Mouse (Mus musculus) liver, embryonic 14.5 days (tissue): Measurements from ENCODE around the gene Dusp11. TPM values are rescaled to one million over a fixed set of nuclear protein-coding genes. Genes with fewer than 3 reads are reported as not detected.
"Not testable (repeated sequence)": the region's sequence is repeated elsewhere in the genome, so short reads cannot be mapped to it uniquely, and the experiment has no call there.

Experiments
- ATAC-seq: fragments of 200-750 bp; cut with Nextera tagmentation; 2 replicates; pipeline ENCODE4 v1.8.0; 2017; ENCODE audit warnings: moderate number of reproducible peaks, mild to moderate bottlenecking, moderate library complexity; ENCODE audit not compliant: insufficient read depth
- DNase-seq, 3 experiments: peaks; one replicate each; pipeline ENCODE4 v3.0.0-alpha.2; 2012 to 2013; ENCODE audit warnings: low read depth in 3 of 3, low spot score in 3 of 3
- H3K27ac ChIP-seq: fragments of 300-500 bp; sonication (generic); 2 replicates; pipeline ENCODE4 v1.5.1; 2014; ENCODE audit warnings: moderate library complexity, mild to moderate bottlenecking, control low read depth, inconsistent platforms
- H3K27me3 ChIP-seq: fragments of 300-500 bp; sonication (generic); 2 replicates; pipeline ENCODE4 v1.6.1; 2014; ENCODE audit warnings: mild to moderate bottlenecking, low read length, moderate library complexity; ENCODE audit not compliant: control insufficient read depth, insufficient read depth
- H3K36me3 ChIP-seq: fragments of 300-500 bp; sonication (generic); replicated peaks from 2 replicates; pipeline ENCODE4 v1.6.1; 2014; ENCODE audit warnings: low read depth; ENCODE audit not compliant: control insufficient read depth, insufficient read depth
- H3K4me1 ChIP-seq, 2 experiments: fragments of 200-500 bp in 1 of 2; fragments of 300-500 bp in 1 of 2; sonication (generic) in 1 of 2; replicated peaks; 2 replicates each; pipeline ENCODE4 v1.6.1; 2012 to 2014; ENCODE audit warnings: antibody characterized with exemption in 1 of 2, inconsistent platforms in 1 of 2, low read length in 1 of 2; ENCODE audit not compliant: control insufficient read depth in 2 of 2, insufficient read depth in 2 of 2
- H3K4me2 ChIP-seq: fragments of 300-500 bp; sonication (generic); 2 replicates; pipeline ENCODE4 v1.6.1; 2014; ENCODE audit warnings: low read depth, mild to moderate bottlenecking, control low read depth, moderate library complexity
- H3K4me3 ChIP-seq, 2 experiments: fragments of 200-500 bp in 1 of 2; fragments of 300-500 bp in 1 of 2; sonication (generic) in 1 of 2; 2 replicates each; pipeline ENCODE4 v1.5.1; 2012 to 2014; ENCODE audit warnings: low read depth in 2 of 2, low read length in 2 of 2, mild to moderate bottlenecking in 2 of 2, control low read depth in 1 of 2, inconsistent platforms in 1 of 2, moderate library complexity in 1 of 2; ENCODE audit not compliant: insufficient read depth in 1 of 2
- H3K9ac ChIP-seq: fragments of 300-500 bp; sonication (generic); replicated peaks from 2 replicates; pipeline ENCODE4 v1.6.1; 2014; ENCODE audit warnings: mild to moderate bottlenecking, control low read depth, moderate library complexity
- H3K9me3 ChIP-seq: fragments of 300-500 bp; sonication (generic); 2 replicates; pipeline ENCODE4 v1.6.1; 2016; ENCODE audit warnings: low read length, mixed read lengths; ENCODE audit not compliant: control insufficient read depth
- CTCF ChIP-seq: IDR thresholded peaks from 2 replicates; pipeline ENCODE4 v1.5.1; 2016; ENCODE audit warnings: antibody characterized with exemption, low read depth, control low read depth
- EP300 ChIP-seq: IDR thresholded peaks from 2 replicates; pipeline ENCODE4 v1.6.1; 2016; ENCODE audit warnings: antibody characterized with exemption, low read depth
- WGBS: fragments of 180-500 bp; shearing (Covaris S2); extraction: QIAGEN DNeasy Blood & Tissue Kit; methylation state at CpG from one replicate; pipeline ENCODE4 v1.1.7; 2014; ENCODE audit not compliant: insufficient replicate concordance; 5-methylcytosine and 5-hydroxymethylcytosine counted together
- polyA plus RNA-seq, 2 experiments: library from polyadenylated mRNA; depleted of rRNA in 1 of 2; stranded (reverse) in 1 of 2; unstranded in 1 of 2; fragments of >200 nt; fragmentation: Nextera tagmentation in 1 of 2; extraction: Ambion mirVana in 1 of 2; gene quantifications; 2 replicates each; pipeline versions ENCODE4 v1.2.1 to v1.2.3; 2012 to 2014

Gene Dusp11
- polyA plus RNA-seq, 2 experiments, result 20.3 to 30.4 TPM

GRCm38 (mm10) chr6:85957581-85957980, 3.9 kb downstream of the Dusp11 start:
- DNase-seq, result no peak

GRCm38 (mm10) chr6:85948549-85948948, 12.9 kb downstream of the Dusp11 start:
- H3K4me2 ChIP-seq, result no peak overlapping the region
- no peaks in the 10 kb centered on the region for H3K9me3 ChIP-seq
- no peak for DNase-seq
- no peak overlapping the region for H3K27ac ChIP-seq
- H3K36me3 ChIP-seq, result peaks cover 80% of the 10 kb centered on the region
- H3K27me3 ChIP-seq, result no peaks in the 10 kb centered on the region
- no peak overlapping the region for H3K9ac ChIP-seq
- 83% methylated on average over 6 of the region's 6 CpGs for WGBS
- no peak overlapping the region for H3K4me3 ChIP-seq
- ATAC-seq, result no peak
- no peaks in the 10 kb centered on the region for H3K4me1 ChIP-seq
- TF ChIP-seq EP300 (no peak), CTCF (no peak)

More at GRCm38 (mm10) chr6:85957581-85957980, 3.9 kb downstream of the Dusp11 start:
- TF ChIP-seq EP300, result no peak
- no peak for TF ChIP-seq CTCF
- H3K4me1 ChIP-seq, result peaks cover 4 to 6% of the 10 kb centered on the region in 2 experiments; a peak in 3 of 4 replicates
- WGBS, result 73% methylated on average over 3 of the region's 3 CpGs
- H3K4me3 ChIP-seq, result no peak overlapping the region
- no peak overlapping the region for H3K9ac ChIP-seq
- no peak for ATAC-seq
- no peak overlapping the region for H3K4me2 ChIP-seq
- no peak overlapping the region for H3K27ac ChIP-seq
- no peaks in the 10 kb centered on the region for H3K9me3 ChIP-seq
- peaks cover 53% of the 10 kb centered on the region for H3K36me3 ChIP-seq
- H3K27me3 ChIP-seq, result no peaks in the 10 kb centered on the region

DNA sequence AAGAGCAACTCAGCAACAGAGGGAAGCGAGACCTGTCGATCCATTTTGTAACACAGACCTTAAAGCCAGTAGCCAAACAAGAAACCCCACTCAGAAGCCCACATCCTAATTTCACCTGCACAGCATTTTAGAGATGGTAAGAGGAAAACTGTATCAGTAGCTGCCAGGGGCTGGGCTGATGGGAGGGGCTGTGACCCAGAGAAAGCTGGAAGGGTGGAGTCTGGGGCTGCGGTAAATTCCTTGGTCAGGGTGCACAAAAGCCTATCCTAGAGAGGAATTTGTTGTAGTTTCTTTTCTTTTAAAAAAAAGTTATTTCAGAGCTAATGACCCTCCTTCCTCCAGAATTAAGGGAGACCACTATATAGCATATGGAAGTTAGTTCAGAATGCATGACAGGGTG, 19.0 kb downstream of the Dusp11 start:
- Histone ChIP-seq H3K9ac (no peak overlapping the region), H3K36me3 (peaks cover 40% of the 10 kb centered on the region), H3K4me2 (no peak overlapping the region), H3K27me3 (no peaks in the 10 kb centered on the region), H3K27ac (no peak overlapping the region), H3K9me3 (no peaks in the 10 kb centered on the region), H3K4me1 (peaks cover 0 to 8% of the 10 kb centered on the region in 2 experiments; a peak in 2 of 4 replicates), H3K4me3 (no peak overlapping the region)
- TF ChIP-seq EP300 (no peak), CTCF (no peak)
- no peak for ATAC-seq
- DNase-seq, result no peak
- 77% methylated on average over 3 of the region's 3 CpGs for WGBS

DNA sequence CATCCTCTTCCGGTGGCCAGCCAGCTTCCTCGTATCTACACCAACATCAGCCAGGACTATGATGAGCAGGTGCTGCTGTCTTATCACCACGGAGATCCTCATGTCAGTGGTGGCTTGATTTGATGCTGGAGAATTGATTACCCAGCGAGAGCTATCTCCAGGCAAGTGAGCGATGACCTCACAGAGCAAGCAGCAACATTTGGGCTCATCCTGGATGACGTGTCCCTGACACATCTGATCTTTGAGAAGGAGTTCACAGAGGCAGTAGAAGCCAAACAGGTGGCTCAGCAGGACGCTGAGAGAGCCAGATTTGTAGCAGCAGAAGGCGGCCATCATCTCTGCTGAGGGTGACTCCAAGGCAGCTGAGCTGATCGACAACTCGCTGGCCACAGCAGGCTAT, 22.8 kb downstream of the Dusp11 start:
- DNase-seq, result no peak
- Histone ChIP-seq H3K27ac (no peak overlapping the region), H3K4me1 (peaks cover 0 to 14% of the 10 kb centered on the region in 2 experiments; a peak in 3 of 4 replicates), H3K9ac (no peak overlapping the region), H3K27me3 (no peaks in the 10 kb centered on the region), H3K4me3 (no peak overlapping the region), H3K9me3 (no peaks in the 10 kb centered on the region), H3K36me3 (peaks cover 7% of the 10 kb centered on the region), H3K4me2 (no peak overlapping the region)
- no peak for ATAC-seq
- TF ChIP-seq EP300 (no peak), CTCF (no peak)
- 66% methylated on average over 10 of the region's 10 CpGs for WGBS

- not testable (repeated sequence) for H3K9me3 ChIP-seq, H3K36me3 ChIP-seq, H3K27me3 ChIP-seq, H3K4me1 ChIP-seq
- ATAC-seq, result peak; percentile 96
- peak overlapping the region; percentile 60 to 72 for H3K4me3 ChIP-seq
- under 1% methylated on average over 48 of the region's 50 CpGs for WGBS
- peak; percentile 58 for TF ChIP-seq CTCF
- peak; percentile 57 to 66 (median 60) for DNase-seq
- H3K27ac ChIP-seq, result peak overlapping the region; percentile 34
- H3K9ac ChIP-seq, result peak overlapping the region; percentile 62
- H3K4me2 ChIP-seq, result peak overlapping the region; percentile 63
Measured at GRCm38 (mm10) chr6:85936508-85937465, 24.7 kb downstream of the Dusp11 start.
